Mouse (Mus musculus) layer of hippocampus, adult 9-10 months (tissue): ENCODE measurements around the gene Ntn5.
A peak's percentile ranks its signal among the peaks of the same experiment; 100 is the strongest.

Experiments used
- DNase-seq: peaks from one replicate; pipeline ENCODE4 v3.0.0; 2022; ENCODE audit warnings: low spot score

Gene Ntn5

DNA sequence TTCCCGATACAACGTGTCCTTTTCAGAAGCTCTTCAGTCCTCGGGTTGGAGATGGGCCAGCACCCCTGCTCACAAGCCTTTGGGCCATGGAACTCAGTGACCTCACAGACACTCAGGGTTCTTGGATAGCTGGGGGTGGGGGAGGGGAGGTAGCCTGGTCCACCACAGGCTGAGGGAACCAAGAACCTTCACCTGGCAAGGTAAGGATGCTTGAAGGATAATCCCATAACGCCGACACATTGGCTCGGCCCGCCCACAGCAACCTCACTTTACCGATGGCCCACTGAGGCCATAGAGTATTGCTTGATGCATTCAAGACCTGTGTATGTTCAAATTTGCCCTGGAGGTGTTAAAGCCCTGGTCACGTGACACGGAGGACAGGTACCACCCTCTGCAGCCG, 41.9 kb downstream of the Ntn5 start, which contains the start of gene Spaca4:
Spaca4 (minus strand) TSS at position 101 of the 400 bp plus-strand sequence.
- no peak for DNase-seq

DNA sequence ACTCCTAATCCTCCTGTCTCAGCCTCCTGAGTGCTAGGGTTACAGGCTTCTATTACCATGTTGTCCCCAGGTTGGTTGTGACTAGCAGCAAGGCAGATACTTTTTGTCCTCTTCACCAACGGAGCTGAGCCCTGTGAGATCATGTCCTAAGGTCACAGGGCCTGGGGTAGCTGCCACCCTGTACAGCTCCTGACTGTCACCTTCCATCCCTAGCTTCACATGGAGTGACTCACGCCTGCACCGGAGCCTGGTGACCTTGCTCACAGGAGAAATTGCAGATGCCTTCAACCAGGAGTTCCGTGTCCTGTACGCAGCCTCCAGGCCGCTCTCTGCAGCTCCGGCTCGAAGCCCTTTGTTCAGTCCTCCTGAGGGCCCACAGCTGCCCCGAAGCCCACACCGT, 42.6 kb downstream of the Ntn5 start:
- no peak for DNase-seq

DNA sequence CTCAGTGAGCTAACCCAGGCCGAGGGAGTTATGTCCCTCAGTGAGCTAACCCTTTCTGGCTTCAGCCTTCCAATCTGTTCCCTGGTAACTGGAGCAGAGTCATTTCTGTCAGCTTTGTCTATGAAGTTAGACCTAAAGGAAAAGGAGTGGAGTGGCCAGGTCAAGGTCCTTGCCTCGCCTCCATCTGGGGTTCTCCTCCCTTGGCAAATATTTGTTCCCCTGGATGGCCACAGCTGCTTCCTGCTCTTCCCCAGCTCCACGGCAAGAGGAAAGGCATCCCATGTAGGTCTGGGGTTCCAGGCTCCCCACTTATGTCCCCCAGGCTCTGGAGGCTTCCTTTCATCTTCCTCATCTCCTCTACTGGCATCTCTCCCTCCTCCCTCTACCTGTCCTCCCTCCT, 43.8 kb downstream of the Ntn5 start:
- no peak for DNase-seq

DNA sequence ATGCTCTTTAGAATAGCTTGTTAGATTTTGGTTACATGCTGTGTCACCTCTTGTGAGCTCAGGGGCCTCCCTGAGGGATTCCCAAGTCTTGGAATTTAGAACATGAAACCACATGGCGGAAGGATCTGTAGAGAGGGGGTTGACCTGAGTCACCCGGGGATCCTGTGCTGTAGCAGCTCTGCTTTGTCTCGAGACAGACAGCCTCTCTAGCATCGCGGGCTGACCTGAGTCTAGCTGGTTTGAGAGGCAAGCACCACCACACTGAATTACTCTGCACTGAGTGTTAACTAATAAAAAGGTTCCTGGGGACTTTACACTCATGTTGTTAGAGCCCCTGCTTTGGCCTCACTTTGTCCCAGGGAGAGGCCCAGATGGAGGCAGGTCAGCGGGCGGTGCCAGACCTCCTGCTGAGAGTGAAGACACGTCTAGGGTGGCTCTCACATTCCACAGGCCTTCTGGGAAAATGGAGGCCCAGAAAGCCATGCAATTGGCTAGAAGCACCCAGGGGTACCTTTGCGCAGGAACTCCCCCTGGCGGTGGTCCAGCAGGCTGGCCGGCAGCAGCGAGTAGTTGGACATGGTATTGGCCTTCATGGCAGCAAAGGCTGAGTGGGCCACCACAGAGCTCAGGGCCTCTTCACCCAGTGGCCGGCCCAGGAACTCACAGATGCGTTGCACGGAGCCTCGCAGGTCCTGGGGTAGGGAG, 47.1 kb downstream of the Ntn5 start:
- DNase-seq = no peak

DNA sequence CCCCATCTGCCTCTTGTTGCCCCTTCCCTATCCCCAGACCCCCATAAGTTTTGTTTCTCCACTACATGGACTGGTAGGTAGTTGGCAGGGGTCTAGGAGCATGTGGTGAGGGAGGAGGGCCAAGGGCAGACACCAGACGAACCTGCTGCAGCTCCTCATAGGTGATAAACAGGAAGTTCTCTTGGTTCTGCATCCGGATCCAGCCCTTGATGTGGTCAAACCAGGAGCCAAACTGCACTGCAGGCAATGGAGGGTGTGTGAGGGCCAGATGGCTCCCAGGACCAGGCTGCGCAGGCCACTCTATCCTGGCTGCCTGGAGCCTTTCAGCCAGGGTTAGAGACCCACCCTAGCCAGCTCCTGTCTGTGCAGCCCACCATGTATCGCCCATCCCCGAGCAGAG, 49.7 kb downstream of the Ntn5 start:
- DNase-seq = no peak

DNA sequence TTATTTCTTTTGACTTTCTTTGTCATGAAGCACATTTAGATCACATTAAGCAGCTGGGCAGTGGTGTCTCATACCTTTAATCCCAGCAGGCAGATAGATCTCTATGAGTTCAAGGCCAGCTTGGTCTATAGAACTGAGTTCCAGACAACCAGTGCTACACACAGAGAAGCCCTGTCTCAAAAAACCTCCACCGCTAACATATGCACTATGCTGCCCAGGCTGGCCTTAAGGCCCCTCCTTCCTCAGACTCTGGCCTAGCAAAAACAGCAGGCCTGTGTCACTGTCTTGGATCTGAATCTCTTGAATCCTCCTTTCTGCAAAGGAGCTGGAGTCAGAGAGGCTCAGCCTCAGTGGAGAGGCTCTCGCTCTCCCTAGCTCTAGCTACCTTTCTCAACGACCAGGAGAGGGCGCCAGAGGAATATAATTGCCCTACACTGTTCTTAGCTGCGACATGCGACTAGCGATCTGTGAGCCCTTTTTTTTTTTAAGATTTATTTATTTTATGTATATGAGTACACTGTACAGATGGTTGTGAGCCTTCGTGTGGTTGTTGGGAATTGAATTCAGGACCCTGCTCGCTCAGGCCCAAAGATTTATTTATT, 55.4 kb downstream of the Ntn5 start:
- DNase-seq = peak; percentile 70

DNA sequence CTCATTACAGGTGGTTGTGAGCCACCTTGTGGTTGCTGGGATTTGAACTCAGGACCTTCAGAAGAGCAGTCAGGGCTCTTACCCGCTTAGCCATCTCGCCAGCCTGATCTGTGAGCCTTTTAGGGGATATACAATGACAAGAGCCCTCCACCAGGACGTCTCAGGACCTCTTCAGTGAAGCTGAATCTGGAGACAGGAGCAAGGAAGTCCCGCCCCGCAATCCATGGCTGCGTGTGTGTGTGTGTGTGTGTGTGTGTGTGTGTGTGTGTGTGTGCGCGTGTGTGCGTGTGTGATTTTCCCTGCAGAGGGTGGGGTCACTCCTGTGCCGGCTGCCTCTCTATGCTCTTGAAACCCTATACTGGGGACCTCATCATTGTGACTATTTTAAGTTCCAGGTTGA, 56.0 kb downstream of the Ntn5 start:
- no peak for DNase-seq

DNA sequence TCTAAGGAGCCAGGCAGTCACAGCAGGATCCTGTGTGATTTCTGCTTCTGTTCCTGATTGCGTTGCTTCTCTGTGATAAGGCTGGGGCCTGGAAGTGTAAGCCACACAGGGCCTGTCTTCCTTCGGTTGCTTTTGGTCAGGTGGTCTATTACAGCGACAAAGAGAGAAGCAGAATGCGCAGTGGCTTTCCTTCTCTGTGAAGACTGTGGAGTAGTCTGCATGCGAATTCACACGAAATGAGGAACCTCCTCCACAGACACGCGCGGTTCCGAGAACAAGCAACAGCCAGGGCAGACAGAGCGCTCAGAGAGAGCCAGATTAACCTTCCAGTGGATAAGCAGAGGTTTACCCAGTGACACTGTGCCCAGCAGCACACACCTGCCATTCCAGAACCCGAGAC, 57.5 kb downstream of the Ntn5 start:
- DNase-seq = no peak

DNA sequence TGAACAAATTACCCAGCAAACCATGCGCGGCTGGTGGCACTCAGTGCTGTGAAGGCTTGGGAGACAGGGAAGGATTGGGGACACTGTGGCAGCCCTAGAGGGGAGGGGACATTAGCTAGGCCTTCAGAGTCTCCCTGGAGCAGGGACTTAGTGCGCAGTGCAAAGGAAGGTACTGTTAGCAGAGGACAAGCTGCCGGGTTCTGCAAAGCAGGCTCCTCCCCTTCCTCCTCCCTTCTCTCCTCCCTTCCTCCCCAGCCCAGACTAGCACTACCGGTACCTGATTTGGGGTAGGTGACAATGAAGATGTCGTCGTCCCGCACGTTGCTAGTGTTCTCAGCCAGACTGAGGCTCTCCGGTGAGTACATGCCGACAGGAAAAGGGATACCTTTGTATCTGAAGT, 58.0 kb downstream of the Ntn5 start:
- DNase-seq = no peak

DNA sequence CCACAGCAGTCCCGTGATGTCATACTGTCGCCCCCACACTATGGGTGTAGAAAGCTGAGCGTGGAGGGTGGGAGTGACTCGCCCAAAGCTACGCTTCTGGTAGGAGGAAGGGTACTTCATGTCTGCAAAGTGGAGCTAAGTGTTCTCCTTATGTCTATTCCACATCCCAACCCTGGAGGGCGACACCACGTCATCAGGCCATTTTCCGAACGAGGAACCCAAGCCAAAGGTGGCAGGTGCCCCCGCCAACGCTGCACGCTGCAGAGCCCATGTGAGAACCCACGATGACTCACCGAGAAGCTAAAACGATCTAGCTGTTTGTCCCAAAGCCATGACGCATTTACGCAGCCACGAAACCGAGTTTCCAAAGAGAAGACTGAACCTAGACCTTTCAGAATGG, 58.5 kb downstream of the Ntn5 start:
- DNase-seq = peak; percentile 67
